Mouse (Mus musculus) intestine, embryonic 14.5 days (tissue): ENCODE measurements around the gene Mtmr10. TPM values are rescaled to one million over a fixed set of nuclear protein-coding genes. Genes with fewer than 3 reads are reported as not detected.
A peak's percentile ranks its signal among the peaks of the same experiment; 100 is the strongest.

Source experiments
- ATAC-seq: fragments of 200-750 bp; cut with Nextera tagmentation; replicated peaks from 2 replicates; pipeline ENCODE4 v1.8.0; 2017; ENCODE audit warnings: low read depth, moderate number of reproducible peaks, moderate TSS enrichment, moderate library complexity; ENCODE audit not compliant: low FRiP score, low TSS enrichment
- DNase-seq: peaks from one replicate; pipeline ENCODE4 v3.0.0-alpha.2; 2018; ENCODE audit warnings: low spot score
- H3K27ac ChIP-seq: fragments of 300-500 bp; sonication (generic); 2 replicates; pipeline ENCODE4 v1.5.1; 2014; ENCODE audit warnings: low read depth, mild to moderate bottlenecking, control low read depth
- H3K27me3 ChIP-seq: fragments of 300-500 bp; sonication (generic); replicated peaks from 2 replicates; pipeline ENCODE4 v1.6.1; 2014; ENCODE audit warnings: low read length, control low read depth; ENCODE audit not compliant: control insufficient read depth, insufficient read depth
- H3K36me3 ChIP-seq: fragments of 300-500 bp; sonication (generic); 2 replicates; pipeline ENCODE4 v1.6.1; 2014; ENCODE audit warnings: low read length, control low read depth; ENCODE audit not compliant: control insufficient read depth, insufficient read depth
- H3K4me1 ChIP-seq: fragments of 300-500 bp; sonication (generic); replicated peaks from 2 replicates; pipeline ENCODE4 v1.6.1; 2014; ENCODE audit warnings: low read length, control low read depth, mixed read lengths; ENCODE audit not compliant: control insufficient read depth, insufficient read depth
- H3K4me2 ChIP-seq: fragments of 300-500 bp; sonication (generic); 2 replicates; pipeline ENCODE4 v1.6.1; 2014; ENCODE audit warnings: low read length
- H3K4me3 ChIP-seq: fragments of 300-500 bp; sonication (generic); 2 replicates; pipeline ENCODE4 v1.5.1; 2014; ENCODE audit warnings: low read depth, low read length, control low read depth, mixed read lengths
- H3K9ac ChIP-seq: fragments of 300-500 bp; sonication (generic); 2 replicates; pipeline ENCODE4 v1.6.1; 2014; ENCODE audit warnings: mild to moderate bottlenecking, low read length
- H3K9me3 ChIP-seq: fragments of 300-500 bp; sonication (generic); 2 replicates; pipeline ENCODE4 v1.6.1; 2016; ENCODE audit warnings: low read length, control low read depth; ENCODE audit not compliant: control insufficient read depth
- WGBS: fragments of 180-500 bp; shearing (Covaris S2); extraction: QIAGEN DNeasy Blood & Tissue Kit; methylation state at CpG from one replicate; pipeline ENCODE4 v1.1.7; 2014; 5-methylcytosine and 5-hydroxymethylcytosine counted together
- polyA plus RNA-seq: library from polyadenylated mRNA; unstranded; fragments of >200 nt; fragmentation: Nextera tagmentation; extraction: Ambion mirVana; gene quantifications from 2 replicates; pipeline ENCODE4 v1.2.1, GENCODE M21; 2014

Gene Mtmr10
- polyA plus RNA-seq = 8.8 and 10.1 TPM in 2 replicates

DNA sequence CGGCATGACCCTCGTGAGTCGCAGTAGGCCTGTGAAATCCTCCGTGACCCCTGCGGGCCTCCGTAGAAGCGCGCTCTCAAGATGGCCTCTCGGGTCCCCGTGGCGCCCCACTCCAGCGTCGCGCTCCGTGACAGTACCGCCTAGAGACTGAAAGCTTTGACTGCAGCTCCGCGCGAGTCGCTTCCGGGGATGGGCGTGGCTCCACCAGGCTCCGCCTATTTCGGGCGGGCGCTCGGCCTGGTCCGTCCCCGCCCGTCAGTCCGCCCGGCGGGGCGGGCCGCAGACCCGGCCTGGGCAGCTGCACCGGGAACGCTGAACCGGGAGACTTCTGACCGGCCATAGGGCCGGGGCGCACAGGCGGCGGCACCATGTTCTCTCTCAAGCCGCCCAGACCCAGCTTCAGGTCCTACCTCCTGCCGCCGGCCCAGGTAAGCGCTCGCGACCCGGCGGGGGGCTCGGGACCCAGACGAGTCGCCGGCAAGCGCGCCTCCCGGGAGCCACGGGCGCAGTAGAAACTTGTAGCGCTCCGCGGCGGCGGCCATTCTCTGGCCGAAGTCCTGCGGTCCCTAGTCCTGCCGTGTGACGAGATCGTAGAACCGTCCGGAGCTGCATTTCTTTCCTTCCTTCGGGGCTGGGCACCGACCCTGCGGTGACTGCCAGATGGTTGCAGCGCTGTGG, at the start of gene Mtmr10:
Gene Mtmr10, plus strand, starts transcription at position 240 of the 678 bp plus-strand sequence.
- ATAC-seq (peak; percentile 99), DNase-seq (peak; percentile 98)
- H3K27me3 ChIP-seq = no peaks in the 10 kb centered on the region
- H3K4me2 ChIP-seq = peak within 1 kb of the TSS; percentile 64
- no peaks in the 10 kb centered on the region for H3K36me3 ChIP-seq
- H3K9ac ChIP-seq = peak within 1 kb of the TSS; percentile 77
- WGBS = under 1% methylated on average over 76 of the region's 77 CpGs
- H3K27ac ChIP-seq = peak within 1 kb of the TSS; percentile 70
- H3K9me3 ChIP-seq = no peaks in the 10 kb centered on the region
- no peaks in the 10 kb centered on the region; the same call in 1 of the 2 replicates for H3K4me1 ChIP-seq
- H3K4me3 ChIP-seq = peak within 1 kb of the TSS; percentile 84

DNA sequence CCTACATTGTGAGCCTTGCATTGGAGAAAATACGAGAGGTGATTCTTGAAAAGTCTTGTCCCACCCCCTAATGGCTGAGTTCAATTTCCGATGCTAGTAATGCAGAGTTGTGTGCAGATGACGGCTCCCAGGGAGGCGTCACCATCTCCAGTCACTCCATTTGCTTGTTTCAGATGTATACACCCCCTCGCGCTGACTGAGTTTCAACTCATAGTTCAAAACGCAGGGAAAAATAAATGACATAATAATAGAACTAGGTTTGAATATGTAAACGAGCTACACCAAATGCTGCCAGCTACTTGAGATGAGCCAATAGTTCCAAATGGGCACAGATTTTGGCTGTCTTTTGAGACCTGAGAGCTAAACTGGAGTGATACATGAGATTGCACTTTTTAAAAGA, 49.7 kb upstream of the Mtmr10 start:
- H3K27ac ChIP-seq = no peak overlapping the region

DNA sequence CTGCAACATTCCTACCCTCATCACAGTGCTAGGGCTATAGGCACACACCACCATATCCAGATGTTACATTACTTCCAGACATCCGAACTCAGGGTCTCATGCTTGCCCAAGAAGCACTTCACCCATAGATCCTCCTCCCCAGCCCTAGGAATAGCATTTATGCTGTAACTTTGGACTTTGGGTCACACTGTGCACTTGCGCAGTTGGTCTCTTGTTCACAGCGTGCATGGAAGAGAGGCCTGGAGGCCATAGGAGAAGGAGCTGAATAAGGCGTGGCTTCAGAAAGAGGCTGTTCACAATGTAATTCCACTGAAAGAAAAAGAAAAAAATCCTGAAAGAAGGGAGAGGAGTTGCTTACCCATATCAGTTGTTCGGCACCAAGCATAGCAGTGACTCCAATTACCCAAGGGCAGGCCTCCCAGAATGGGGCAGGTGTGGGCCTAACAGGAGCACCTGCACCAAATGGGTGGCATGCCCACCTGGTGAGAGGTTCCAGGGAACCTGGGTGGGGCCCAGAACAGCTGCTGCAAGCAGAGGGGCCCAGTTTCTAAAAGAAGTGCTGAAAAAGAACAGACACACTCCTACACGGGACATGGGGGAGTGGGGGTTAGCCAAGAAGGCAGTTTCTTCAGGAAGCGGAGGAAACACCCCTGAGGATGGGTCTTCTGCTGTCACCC, 48.9 kb upstream of the Mtmr10 start:
- WGBS = 84% methylated on average over 7 of the region's 7 CpGs
- DNase-seq (no peak), ATAC-seq (no peak)
- H3K27ac ChIP-seq = no peak overlapping the region
- H3K4me2 ChIP-seq = no peak overlapping the region
- no peak overlapping the region for H3K9ac ChIP-seq
- H3K27me3 ChIP-seq = no peaks in the 10 kb centered on the region
- H3K36me3 ChIP-seq = no peaks in the 10 kb centered on the region
- no peaks in the 10 kb centered on the region for H3K9me3 ChIP-seq
- no peaks in the 10 kb centered on the region for H3K4me1 ChIP-seq
- no peak overlapping the region for H3K4me3 ChIP-seq

More for the DNA sequence above, 49.7 kb upstream of the Mtmr10 start:
- H3K9ac ChIP-seq = no peak overlapping the region
- 94% methylated on average over 8 of the region's 8 CpGs for WGBS
- no peaks in the 10 kb centered on the region for H3K4me1 ChIP-seq
- ATAC-seq = no peak
- H3K9me3 ChIP-seq = no peaks in the 10 kb centered on the region
- H3K27me3 ChIP-seq = no peaks in the 10 kb centered on the region
- no peak overlapping the region for H3K4me3 ChIP-seq
- no peaks in the 10 kb centered on the region for H3K36me3 ChIP-seq
- no peak overlapping the region for H3K4me2 ChIP-seq
- no peak for DNase-seq

DNA sequence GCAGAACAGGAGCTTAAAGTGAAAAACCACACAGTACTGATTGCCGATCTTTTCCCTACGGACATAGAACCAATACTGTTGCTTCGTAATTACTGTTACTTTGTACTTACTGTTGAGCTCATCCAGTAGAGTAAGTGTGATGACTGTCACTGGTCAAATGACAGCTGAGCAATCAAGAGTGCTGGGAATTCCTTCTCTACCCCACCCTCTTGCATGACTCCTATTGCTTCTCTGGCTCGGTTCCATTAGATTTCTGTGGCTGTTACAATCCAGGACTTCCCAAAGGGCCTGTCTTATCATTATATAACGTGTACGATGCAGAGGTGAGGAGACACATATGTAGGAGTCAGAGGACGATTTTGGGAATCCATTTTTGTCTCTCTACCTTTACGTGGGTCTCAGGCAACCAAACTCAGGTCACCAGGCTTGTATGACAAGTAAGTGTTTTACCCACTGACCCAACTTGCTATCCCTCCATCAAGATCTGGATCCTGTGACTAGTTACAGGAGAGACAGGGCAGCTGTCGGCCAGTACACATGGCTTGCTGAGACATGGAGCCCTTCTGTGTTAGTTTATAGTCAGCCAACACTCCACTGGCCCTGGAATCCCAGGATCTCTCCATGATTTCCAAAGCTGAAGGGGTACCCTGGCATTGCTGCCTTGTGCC, 48.2 kb upstream of the Mtmr10 start:
- DNase-seq = no peak
- Histone ChIP-seq H3K36me3 (no peaks in the 10 kb centered on the region), H3K27me3 (no peaks in the 10 kb centered on the region), H3K4me3 (no peak overlapping the region), H3K9me3 (no peaks in the 10 kb centered on the region), H3K27ac (no peak overlapping the region), H3K4me1 (no peaks in the 10 kb centered on the region), H3K9ac (no peak overlapping the region), H3K4me2 (no peak overlapping the region)
- 81% methylated on average over 9 of the region's 9 CpGs for WGBS
- no peak for ATAC-seq

DNA sequence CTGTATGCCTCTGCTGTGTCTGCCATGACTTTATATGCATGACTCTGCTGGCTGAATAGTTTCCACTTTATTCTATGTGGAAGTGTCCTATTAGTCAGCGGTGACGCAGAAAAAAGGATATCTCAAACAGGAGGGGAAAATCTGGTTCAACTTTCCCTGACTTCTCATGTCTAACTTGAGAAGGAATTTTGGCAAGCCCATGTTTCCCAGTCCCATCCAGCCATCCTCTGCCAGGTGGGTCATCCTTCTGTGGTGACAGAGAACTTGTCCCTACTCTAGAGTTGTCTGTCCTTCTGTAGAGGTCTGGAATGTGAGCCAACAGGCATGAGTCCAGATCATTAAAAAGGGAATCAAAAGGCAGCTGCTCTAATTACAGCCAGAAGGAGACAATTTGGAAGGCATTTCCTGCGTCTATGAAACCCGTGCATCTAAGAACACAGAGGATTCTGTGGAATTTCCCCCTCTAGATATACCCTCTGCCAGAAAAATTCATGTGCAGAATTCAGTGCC, 47.6 kb upstream of the Mtmr10 start:
- H3K4me2 ChIP-seq = no peak overlapping the region
- H3K27me3 ChIP-seq = no peaks in the 10 kb centered on the region
- no peak overlapping the region for H3K9ac ChIP-seq
- H3K27ac ChIP-seq = no peak overlapping the region
- H3K4me1 ChIP-seq = no peaks in the 10 kb centered on the region
- no peaks in the 10 kb centered on the region for H3K9me3 ChIP-seq
- no peak overlapping the region for H3K4me3 ChIP-seq
- 80% methylated on average over 4 of the region's 4 CpGs for WGBS
- DNase-seq = no peak
- no peak for ATAC-seq
- no peaks in the 10 kb centered on the region for H3K36me3 ChIP-seq

DNA sequence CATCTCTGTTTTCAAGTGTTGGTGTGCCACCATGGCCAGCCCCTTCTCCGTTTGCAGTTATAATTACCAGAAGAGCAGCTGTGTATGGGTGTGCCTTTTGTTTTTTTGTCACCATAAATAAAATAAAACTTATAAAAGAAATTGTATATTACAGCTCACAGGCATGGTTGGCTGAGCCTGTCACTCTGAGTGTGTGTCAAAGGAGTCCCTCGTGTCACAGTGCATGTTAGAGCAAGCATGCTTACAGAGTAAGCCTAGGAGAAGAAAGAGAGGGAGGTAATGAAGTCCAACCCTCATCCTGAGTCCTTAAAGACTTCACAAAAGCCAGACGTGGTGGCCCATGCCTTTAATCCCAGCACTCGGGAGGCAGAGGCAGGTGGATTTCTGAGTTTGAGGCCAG, 45.0 kb upstream of the Mtmr10 start:
- no peak overlapping the region for H3K27ac ChIP-seq
- no peaks in the 10 kb centered on the region for H3K9me3 ChIP-seq
- no peaks in the 10 kb centered on the region for H3K36me3 ChIP-seq
- ATAC-seq (no peak), DNase-seq (no peak)
- WGBS = 86% methylated on average over 4 of the region's 4 CpGs
- H3K4me1 ChIP-seq = no peaks in the 10 kb centered on the region
- H3K4me3 ChIP-seq = no peak overlapping the region
- H3K9ac ChIP-seq = no peak overlapping the region
- H3K4me2 ChIP-seq = no peak overlapping the region
- no peaks in the 10 kb centered on the region for H3K27me3 ChIP-seq

DNA sequence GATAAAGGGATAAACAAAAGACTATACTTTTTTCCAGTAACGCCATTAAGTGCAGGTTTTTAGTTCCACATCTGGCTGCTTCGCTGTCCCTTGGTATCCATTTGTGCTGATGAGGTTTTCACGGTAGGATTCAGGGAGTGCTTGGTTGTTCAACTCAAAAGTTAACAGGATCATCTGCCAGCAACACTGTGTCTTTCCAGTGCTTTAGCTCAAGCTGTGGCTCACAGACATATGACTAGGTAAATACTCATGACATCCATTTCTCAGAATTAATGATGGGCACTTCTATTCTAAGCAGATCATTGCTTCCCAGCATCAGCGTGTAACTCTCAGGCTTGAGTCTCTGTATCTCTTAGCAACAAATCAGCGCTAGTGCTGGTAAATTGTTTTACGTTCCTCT, 43.1 kb upstream of the Mtmr10 start:
- H3K4me1 ChIP-seq = no peaks in the 10 kb centered on the region
- no peak overlapping the region for H3K4me3 ChIP-seq
- no peaks in the 10 kb centered on the region for H3K36me3 ChIP-seq
- H3K9me3 ChIP-seq = no peaks in the 10 kb centered on the region
- H3K9ac ChIP-seq = no peak overlapping the region
- H3K4me2 ChIP-seq = no peak overlapping the region
- 85% methylated on average over 6 of the region's 6 CpGs for WGBS
- no peak overlapping the region for H3K27ac ChIP-seq
- no peaks in the 10 kb centered on the region for H3K27me3 ChIP-seq
- DNase-seq = no peak
- ATAC-seq = no peak

DNA sequence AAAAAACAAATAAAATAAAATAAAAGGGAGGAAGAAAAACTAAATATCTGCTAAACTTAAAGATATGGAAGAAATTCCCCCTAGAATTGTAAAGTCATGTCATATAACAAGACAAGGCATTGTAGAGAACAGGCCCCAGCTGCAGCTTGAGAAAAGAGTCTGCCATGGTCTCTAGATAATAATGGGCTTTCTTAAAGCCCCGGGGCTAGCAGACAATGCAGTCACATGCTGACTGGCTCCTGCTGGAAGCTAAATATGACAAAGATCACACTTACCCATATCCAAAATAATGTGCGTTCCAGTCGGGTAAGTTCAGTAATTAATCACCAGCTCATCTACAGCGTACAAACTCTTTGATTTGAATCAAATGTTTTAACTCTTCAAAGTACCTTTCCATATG, 40.7 kb upstream of the Mtmr10 start:
- Histone ChIP-seq H3K9me3 (no peaks in the 10 kb centered on the region), H3K4me2 (no peak overlapping the region), H3K27ac (no peak overlapping the region), H3K27me3 (no peaks in the 10 kb centered on the region), H3K4me1 (no peaks in the 10 kb centered on the region), H3K9ac (no peak overlapping the region), H3K4me3 (no peak overlapping the region), H3K36me3 (no peaks in the 10 kb centered on the region)
- ATAC-seq (no peak), DNase-seq (no peak)
- 75% methylated on average over 4 of the region's 4 CpGs for WGBS
